Mouse (Mus musculus) ES-Bruce4 (cell line): ENCODE measurements around the gene Tspan11.

ENCODE experiments used
- CTCF ChIP-seq: IDR thresholded peaks from one replicate; pipeline ENCODE4 v1.8.1; 2011; ENCODE audit warnings: low read depth, low read length
- EP300 ChIP-seq: IDR thresholded peaks from 2 replicates; pipeline ENCODE4 v1.6.1; 2011; ENCODE audit warnings: low read depth, low read length; ENCODE audit not compliant: insufficient read depth
- POLR2A ChIP-seq: IDR thresholded peaks from one replicate; pipeline ENCODE4 v1.8.1; 2011; ENCODE audit warnings: low read length; ENCODE audit not compliant: insufficient read depth

DNA sequence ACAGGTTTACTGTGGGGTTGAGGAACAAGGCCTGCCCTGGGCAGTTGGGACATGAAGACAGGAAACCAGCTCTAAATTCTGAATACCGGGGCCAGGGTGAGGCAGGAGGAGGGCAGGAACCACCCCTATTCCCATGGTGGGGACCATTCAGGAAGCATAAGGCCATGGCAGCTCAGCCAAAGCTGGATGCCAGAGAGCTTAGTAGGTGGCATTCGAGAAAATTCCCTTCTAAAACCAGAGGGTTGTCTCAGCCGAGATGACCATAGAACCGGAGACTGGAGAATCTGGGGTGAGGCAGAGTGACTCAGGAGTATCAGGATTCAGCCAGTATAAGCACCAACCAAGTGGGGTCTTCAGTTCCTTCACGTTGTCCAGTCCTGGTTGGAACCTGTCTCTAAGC, 84.5 kb downstream of the Tspan11 start:
- TF ChIP-seq POLR2A, result no peak
- no peak for TF ChIP-seq CTCF
- TF ChIP-seq EP300, result no peak
